Mouse (Mus musculus) liver, adult (tissue): Measurements from ENCODE around the gene Rtp3.

Source experiments
- GATA4 ChIP-seq: IDR thresholded peaks from 2 replicates; pipeline ENCODE4 v1.6.1; 2014; ENCODE audit warnings: mild to moderate bottlenecking, low read length; ENCODE audit not compliant: insufficient replicate concordance

The Rtp3 gene

GRCm38 (mm10) chr9:110990204-110990603 lies at the start of gene Rtp3:
TSS of gene Rtp3 (minus strand) at chr9:110990583.
- TF ChIP-seq GATA4 = peak; percentile 44; the same call in 1 of the 2 replicates

GRCm38 (mm10) chr9:111039966-111040365 lies 49.6 kb upstream of the Rtp3 start:
- no peak for TF ChIP-seq GATA4

- no peak for TF ChIP-seq GATA4
Observed at GRCm38 (mm10) chr9:111033717-111034116, 43.3 kb upstream of the Rtp3 start.

- no peak for TF ChIP-seq GATA4
Observed at GRCm38 (mm10) chr9:111026791-111027190, 36.4 kb upstream of the Rtp3 start.

GRCm38 (mm10) chr9:111019022-111019421 lies 28.6 kb upstream of the Rtp3 start, which contains the start of gene Ltf:
TSS of gene Ltf (plus strand) at chr9:111019271.
- TF ChIP-seq GATA4 = no peak

GRCm38 (mm10) chr9:111015658-111016057 lies 25.3 kb upstream of the Rtp3 start:
- TF ChIP-seq GATA4 = no peak

- peak; percentile 31; the same call in 1 of the 2 replicates for TF ChIP-seq GATA4
Observed at GRCm38 (mm10) chr9:111012041-111012440, 21.7 kb upstream of the Rtp3 start.

GRCm38 (mm10) chr9:111011550-111011949 lies 21.2 kb upstream of the Rtp3 start:
- no peak for TF ChIP-seq GATA4

GRCm38 (mm10) chr9:111009763-111010162 lies 19.4 kb upstream of the Rtp3 start:
- TF ChIP-seq GATA4 = no peak

GRCm38 (mm10) chr9:111006544-111006943 lies 16.2 kb upstream of the Rtp3 start:
- TF ChIP-seq GATA4 = no peak

GRCm38 (mm10) chr9:111003279-111003678 lies 12.9 kb upstream of the Rtp3 start:
- TF ChIP-seq GATA4 = no peak

- TF ChIP-seq GATA4 = no peak
Observed at GRCm38 (mm10) chr9:111001621-111002020, 11.2 kb upstream of the Rtp3 start.

GRCm38 (mm10) chr9:110999856-111000255 lies 9.5 kb upstream of the Rtp3 start:
- no peak for TF ChIP-seq GATA4

GRCm38 (mm10) chr9:110999056-110999455 lies 8.7 kb upstream of the Rtp3 start:
- TF ChIP-seq GATA4 = no peak

GRCm38 (mm10) chr9:110997245-110997644 lies 6.9 kb upstream of the Rtp3 start:
- TF ChIP-seq GATA4 = no peak

- TF ChIP-seq GATA4 = no peak
Observed at GRCm38 (mm10) chr9:110994716-110995172, 4.4 kb upstream of the Rtp3 start.

- TF ChIP-seq GATA4 = peak; percentile 38; the same call in 1 of the 2 replicates
Observed at GRCm38 (mm10) chr9:110993281-110993709, 2.9 kb upstream of the Rtp3 start.
